Mouse (Mus musculus) bone marrow macrophage, adult 2 months (primary cell): Measurements from ENCODE around the gene Fnbp1.

ENCODE experiments used
- CTCF ChIP-seq: IDR thresholded peaks from 2 replicates; pipeline ENCODE4 v1.5.1; 2012; ENCODE audit warnings: low read depth, mild to moderate bottlenecking, low read length, moderate library complexity
- POLR2A ChIP-seq: IDR thresholded peaks from 2 replicates; pipeline ENCODE4 v1.6.1; 2012; ENCODE audit warnings: mild to moderate bottlenecking, low read depth, low read length, borderline replicate concordance

- TF ChIP-seq CTCF, result no peak
- TF ChIP-seq POLR2A, result no peak
These were observed 23.6 kb downstream of the Fnbp1 start for GRCm38 (mm10) chr2:31118211-31118610.
